In the genomic region with DNA sequence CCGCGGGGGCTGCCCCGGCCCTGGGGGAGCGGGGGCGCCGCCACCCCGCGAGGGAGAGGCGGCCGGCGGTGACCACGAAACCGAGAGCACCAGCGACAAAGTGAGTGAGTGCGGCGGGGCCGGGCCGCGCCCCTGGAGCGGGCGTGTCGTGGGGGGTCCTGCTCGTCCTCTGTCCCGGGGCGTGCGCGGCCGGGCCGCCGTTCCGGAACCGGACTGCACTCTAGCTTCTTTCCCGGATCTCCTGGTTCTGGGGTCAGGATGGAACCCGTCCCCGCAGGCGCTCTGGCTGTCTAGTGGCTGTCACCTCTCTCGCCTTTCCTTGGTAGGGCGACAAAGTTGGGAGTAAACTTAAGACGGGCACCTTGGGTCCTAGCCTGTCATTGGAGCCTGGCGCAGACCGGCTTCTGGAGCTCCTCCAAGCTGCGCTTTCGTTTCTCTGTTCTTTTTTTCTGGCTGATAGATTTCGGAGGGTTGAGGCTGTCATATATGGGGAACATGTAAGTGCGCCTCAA, we compare ENCODE assay signal across 7 mouse cellular contexts. TPM values are rescaled to one million over a fixed set of nuclear protein-coding genes. Genes with fewer than 3 reads are reported as not detected.
DNase-seq lines count a peak whose midpoint lies in the region; ATAC-seq lines count a peak whose summit lies in the region.

No protein-coding gene starts in this region.

- no peak overlapping the region for H3K27ac ChIP-seq in forebrain, embryonic 11.5 days (ENCODE audit: low read depth, low read length)
- H3K27ac ChIP-seq in limb, embryonic 10.5 days, result peak overlapping the region; percentile 66
- H3K27ac ChIP-seq in midbrain, embryonic 12.5 days (replicated peaks), result no peak overlapping the region

- H3K9me3 ChIP-seq in forebrain, embryonic 11.5 days (ENCODE audit: control insufficient read depth, low read length), result no peaks in the 10 kb centered on the region
- no peaks in the 10 kb centered on the region for H3K9me3 ChIP-seq in limb, embryonic 10.5 days (replicated peaks)
- no peaks in the 10 kb centered on the region for H3K9me3 ChIP-seq in midbrain, embryonic 12.5 days

- H3K9ac ChIP-seq in forebrain, embryonic 11.5 days (ENCODE audit: low read length), result peak overlapping the region; percentile 55
- peak overlapping the region; percentile 71 for H3K9ac ChIP-seq in midbrain, embryonic 12.5 days (replicated peaks)

- H3K4me3 ChIP-seq in forebrain, embryonic 11.5 days (ENCODE audit: low read depth, low read length), result peak overlapping the region; percentile 60
- peak overlapping the region; percentile 75 for H3K4me3 ChIP-seq in limb, embryonic 10.5 days
- H3K4me3 ChIP-seq in midbrain, embryonic 12.5 days, result peak overlapping the region; percentile 74

- no peaks in the 10 kb centered on the region for H3K36me3 ChIP-seq in forebrain, embryonic 11.5 days (ENCODE audit: control insufficient read depth, insufficient read depth, low read length)
- no peaks in the 10 kb centered on the region for H3K36me3 ChIP-seq in limb, embryonic 10.5 days
- no peaks in the 10 kb centered on the region for H3K36me3 ChIP-seq in midbrain, embryonic 12.5 days

- DNase-seq in Muller cell, postnatal 12 days (ENCODE audit: inconsistent ontology term), result peak; percentile 9
- DNase-seq in adrenal gland, postnatal 10 days, result peak; percentile 62
- DNase-seq in forebrain, embryonic 11.5 days (ENCODE audit: low spot score), result no peak
- DNase-seq in heart, postnatal 25 days (ENCODE audit: low spot score), result peak; percentile 5
- DNase-seq in limb, embryonic 10.5 days (ENCODE audit: low spot score), result peak; percentile 62
- DNase-seq in T-cell, adult 2 months (ENCODE audit: low spot score), result no peak

- H3K4me2 ChIP-seq in forebrain, embryonic 11.5 days (ENCODE audit: low read depth, low read length, severe bottlenecking), result peak overlapping the region; percentile 100
- H3K4me2 ChIP-seq in midbrain, embryonic 12.5 days (replicated peaks), result peak overlapping the region; percentile 99

- intact Hi-C loops in heart, postnatal 25 days (cut with DNase I), result loop anchor here (10.0 kb wide), 1 partner anchor 309 kb away; no protein-coding TSS in a partner anchor

- ATAC-seq in forebrain, embryonic 11.5 days (replicated peaks; ENCODE audit: low FRiP score), result peak; percentile 42; the same call in 1 of the 2 replicates
- ATAC-seq in midbrain, embryonic 12.5 days (ENCODE audit: low FRiP score, low read depth), result no peak; the same call in 1 of the 2 replicates

- H3K4me1 ChIP-seq in forebrain, embryonic 11.5 days (replicated peaks; ENCODE audit: control insufficient read depth, insufficient read depth, low read length), result peaks cover 5% of the 10 kb centered on the region; the same call in 1 of the 2 replicates
- H3K4me1 ChIP-seq in limb, embryonic 10.5 days, result peaks cover 25% of the 10 kb centered on the region
- peaks cover 3% of the 10 kb centered on the region; the same call in 1 of the 2 replicates for H3K4me1 ChIP-seq in midbrain, embryonic 12.5 days

- WGBS in forebrain, embryonic 11.5 days, result 1% methylated on average over 36 of the region's 45 CpGs
- WGBS in limb, embryonic 10.5 days, result 2% methylated on average over 43 of the region's 45 CpGs
- WGBS in midbrain, embryonic 12.5 days, result 2% methylated on average over 42 of the region's 45 CpGs

- H3K27me3 ChIP-seq in forebrain, embryonic 11.5 days (ENCODE audit: control insufficient read depth, insufficient read depth, low read length), result peaks cover 48% of the 10 kb centered on the region
- peaks cover 87% of the 10 kb centered on the region for H3K27me3 ChIP-seq in limb, embryonic 10.5 days (ENCODE audit: low read depth, poor library complexity, severe bottlenecking)
- H3K27me3 ChIP-seq in midbrain, embryonic 12.5 days, result peaks cover 74% of the 10 kb centered on the region

RNA-seq across cellular contexts. Expression of a gene that starts 0.5 kb away (rescaled TPM):
- total RNA-seq in adrenal gland, postnatal 10 days (2021), result 10 to 100 TPM; 11.1 to 12.2 TPM
- polyA plus RNA-seq in forebrain, embryonic 11.5 days (2014; fragmentation: Nextera tagmentation; extraction: Ambion mirVana), result 0.67 and 0.93 TPM in 2 replicates
- total RNA-seq in heart, postnatal 25 days (2021), result 10 to 100 TPM; 13.2 to 13.4 TPM
- polyA plus RNA-seq in limb, embryonic 10.5 days (2016; fragmentation: Nextera tagmentation; extraction: Ambion mirVana), result 0.67 and 0.68 TPM in 2 replicates
- polyA plus RNA-seq in midbrain, embryonic 12.5 days (2016; fragmentation: Nextera tagmentation; extraction: Ambion mirVana), result 1.4 and 2.1 TPM in 2 replicates

Comparison
In these comparisons a context has a peak if more than half of its experiments do, and no peak if none do; other contexts are left out.
1. DNase-seq: peak in Muller cell, postnatal 12 days (single experiment), adrenal gland, postnatal 10 days (single experiment), heart, postnatal 25 days (single experiment) and limb, embryonic 10.5 days (single experiment); none in forebrain, embryonic 11.5 days (single experiment) and T-cell, adult 2 months (single experiment).
2. Peak in every context shown above with its lines, with median percentiles within 50 percentile points of each other: H3K4me3 ChIP-seq.